Mouse (Mus musculus) CH12.LX (cell line): ENCODE results near the gene Etnk2. TPM values are rescaled to one million over a fixed set of nuclear protein-coding genes. Genes with fewer than 3 reads are reported as not detected.

Source experiments
- DNase-seq: peaks from one replicate; pipeline ENCODE4 v3.0.0-alpha.2; 2013; ENCODE audit errors: extremely low read depth
- H3K27ac ChIP-seq: 2 replicates; pipeline ENCODE4 v1.5.1; 2012; ENCODE audit warnings: low read depth, mild to moderate bottlenecking, control low read depth, moderate library complexity; ENCODE audit not compliant: insufficient read depth
- H3K27me3 ChIP-seq: replicated peaks from 2 replicates; pipeline ENCODE3; 2012; ENCODE audit warnings: inconsistent platforms
- H3K36me3 ChIP-seq, 2 experiments: replicated peaks in 1 of 2; 2 replicates each; pipeline versions ENCODE3 to v1.6.1; 2012; ENCODE audit warnings: inconsistent platforms in 1 of 2, low read length in 1 of 2, mild to moderate bottlenecking in 1 of 2, mixed read lengths in 1 of 2, moderate library complexity in 1 of 2; ENCODE audit not compliant: control insufficient read depth in 1 of 2, insufficient read depth in 1 of 2
- H3K4me1 ChIP-seq, 2 experiments: 2 replicates each; pipeline ENCODE4 v1.6.1; 2012; ENCODE audit warnings: inconsistent platforms in 1 of 2, moderate library complexity in 1 of 2; ENCODE audit not compliant: insufficient read depth in 2 of 2, control insufficient read depth in 1 of 2
- H3K4me2 ChIP-seq: 2 replicates; pipeline ENCODE4 v1.6.1; 2012; ENCODE audit warnings: low read depth, mild to moderate bottlenecking, control low read depth; ENCODE audit not compliant: poor library complexity, insufficient read depth, severe bottlenecking
- H3K4me3 ChIP-seq, 3 experiments: fragments of 150-350 bp in 1 of 3; sonication (generic) in 1 of 3; replicated peaks in 1 of 3; 2 replicates each; pipeline versions ENCODE3 to v1.5.1; 2011 to 2012; ENCODE audit warnings: low read depth in 2 of 3, low read length in 2 of 3, mild to moderate bottlenecking in 2 of 3, moderate library complexity in 2 of 3, control low read depth in 1 of 3, improper control_type of control experiment in 1 of 3, inconsistent platforms in 1 of 3, mixed read lengths in 1 of 3; ENCODE audit not compliant: poor library complexity in 1 of 3
- H3K79me2 ChIP-seq: replicated peaks from 2 replicates; pipeline ENCODE4 v1.6.1; 2012; ENCODE audit warnings: mild to moderate bottlenecking, moderate library complexity; ENCODE audit not compliant: control insufficient read depth, poor library complexity, insufficient read depth, severe bottlenecking; ENCODE audit errors: extremely low read depth
- H3K9ac ChIP-seq: 2 replicates; pipeline ENCODE4 v1.6.1; 2012; ENCODE audit warnings: low read depth, mild to moderate bottlenecking, control low read depth, moderate library complexity; ENCODE audit not compliant: insufficient read depth
- H3K9me3 ChIP-seq: replicated peaks from 2 replicates; pipeline ENCODE3; 2012; ENCODE audit warnings: low read length, inconsistent platforms, mixed read lengths
- BHLHE40 ChIP-seq: IDR thresholded peaks from 2 replicates; pipeline ENCODE4 v1.6.1; 2011; ENCODE audit warnings: mild to moderate bottlenecking, low read depth, low read length, improper control_type of control experiment
- E2F4 ChIP-seq: IDR thresholded peaks from 2 replicates; pipeline ENCODE4 v1.6.1; 2011; ENCODE audit warnings: low read depth, low read length, improper control_type of control experiment; ENCODE audit not compliant: insufficient replicate concordance
- ETS1 ChIP-seq: conservative IDR thresholded peaks from 2 replicates; pipeline ENCODE4 v1.6.1; 2012; ENCODE audit warnings: low read depth, mild to moderate bottlenecking, inconsistent platforms, low read length, improper control_type of control experiment, moderate library complexity
- HCFC1 ChIP-seq: IDR thresholded peaks from 2 replicates; pipeline ENCODE4 v1.6.1; 2012; ENCODE audit warnings: low read depth, mild to moderate bottlenecking, inconsistent platforms, low read length, improper control_type of control experiment
- MAFK ChIP-seq: IDR thresholded peaks from 2 replicates; pipeline ENCODE4 v1.6.1; 2011; ENCODE audit warnings: low read length, improper control_type of control experiment; ENCODE audit not compliant: insufficient replicate concordance
- MAZ ChIP-seq: IDR thresholded peaks from 2 replicates; pipeline ENCODE4 v1.6.1; 2012; ENCODE audit warnings: low read depth, mild to moderate bottlenecking, inconsistent platforms, low read length, improper control_type of control experiment, moderate library complexity
- MEF2A ChIP-seq: IDR thresholded peaks from 2 replicates; pipeline ENCODE4 v1.6.1; 2014; ENCODE audit warnings: low read depth, mild to moderate bottlenecking, inconsistent platforms, low read length, improper control_type of control experiment, borderline replicate concordance
- MXI1 ChIP-seq: IDR thresholded peaks from 2 replicates; pipeline ENCODE4 v1.6.1; 2011; ENCODE audit warnings: mild to moderate bottlenecking, low read depth, low read length, improper control_type of control experiment
- MYC ChIP-seq: IDR thresholded peaks from 2 replicates; pipeline ENCODE4 v1.6.1; 2011; ENCODE audit warnings: low read depth, mild to moderate bottlenecking, improper control_type of control experiment, low read length
- NRF1 ChIP-seq: IDR thresholded peaks from 2 replicates; pipeline ENCODE4 v1.6.1; 2014; ENCODE audit warnings: low read depth, mild to moderate bottlenecking, inconsistent platforms, low read length, improper control_type of control experiment, moderate library complexity
- PAX5 ChIP-seq: IDR thresholded peaks from 2 replicates; pipeline ENCODE4 v1.6.1; 2012; ENCODE audit warnings: low read length, inconsistent platforms, mixed read lengths
- POLR2A ChIP-seq: IDR thresholded peaks from 2 replicates; pipeline ENCODE4 v1.6.1; 2011; ENCODE audit warnings: low read depth, mild to moderate bottlenecking, improper control_type of control experiment, low read length
- POLR2AphosphoS2 ChIP-seq: IDR thresholded peaks from 2 replicates; pipeline ENCODE4 v1.6.1; 2011; ENCODE audit warnings: low read depth, low read length, improper control_type of control experiment
- RAD21 ChIP-seq: IDR thresholded peaks from 2 replicates; pipeline ENCODE4 v1.6.1; 2011; ENCODE audit warnings: low read depth, mild to moderate bottlenecking, low read length, improper control_type of control experiment, moderate library complexity
- SMC3 ChIP-seq: IDR thresholded peaks from 2 replicates; pipeline ENCODE4 v1.6.1; 2011; ENCODE audit warnings: low read depth, low read length, improper control_type of control experiment
- TBP ChIP-seq: conservative IDR thresholded peaks from 2 replicates; pipeline ENCODE4 v1.6.1; 2011; ENCODE audit warnings: low read depth, low read length, improper control_type of control experiment
- TCF12 ChIP-seq: IDR thresholded peaks from 2 replicates; pipeline ENCODE4 v1.6.1; 2014; ENCODE audit warnings: low read depth, mild to moderate bottlenecking, inconsistent platforms, low read length, improper control_type of control experiment
- USF1 ChIP-seq: IDR thresholded peaks from 2 replicates; pipeline ENCODE4 v1.6.1; 2014; ENCODE audit warnings: low read depth, mild to moderate bottlenecking, inconsistent platforms, low read length, improper control_type of control experiment
- ZKSCAN1 ChIP-seq: IDR thresholded peaks from 2 replicates; pipeline ENCODE4 v1.6.1; 2012; ENCODE audit warnings: low read depth, inconsistent platforms, low read length, improper control_type of control experiment, borderline replicate concordance
- ZMIZ1 ChIP-seq: IDR thresholded peaks from 2 replicates; pipeline ENCODE4 v1.6.1; 2012; ENCODE audit warnings: low read depth, mild to moderate bottlenecking, inconsistent platforms, low read length, improper control_type of control experiment
- dilution Hi-C: fragments of 300-500 bp; cut with MboI; formaldehyde crosslinking; loops from 2 replicates; pipeline ENCODE4 v1.14.3; 2020; ENCODE audit warnings: low sequenced_read_pairs; ENCODE audit not compliant: extremely low pct_unique_long_range_greater_than_20kb, extremely low pct_ligation_motif_present
- in situ Hi-C: fragments of 300-500 bp; cut with MboI; formaldehyde crosslinking; loops from 3 replicates; pipeline ENCODE4 v1.14.3; 2019; ENCODE audit warnings: low sequenced_read_pairs, low pct_ligation_motif_present, low pct_unique_long_range_greater_than_20kb, mixed read lengths
- polyA plus RNA-seq: library from polyadenylated mRNA; unstranded; fragments of >175 nt; gene quantifications from 2 replicates; pipeline ENCODE4 v1.2.1, GENCODE M21; 2012; ENCODE audit warnings: low read depth; ENCODE audit not compliant: insufficient read length
- total RNA-seq, 2 experiments: library from RNA; depleted of rRNA; stranded (reverse); fragments of 300-350 nt in 1 of 2; fragments of >200 nt in 1 of 2; gene quantifications; 2 replicates each; pipeline ENCODE4 v1.2.3; 2012 to 2014

Etnk2 gene
- total and polyA plus RNA-seq, 3 experiments: 0.30 TPM; not detected in 2

DNA sequence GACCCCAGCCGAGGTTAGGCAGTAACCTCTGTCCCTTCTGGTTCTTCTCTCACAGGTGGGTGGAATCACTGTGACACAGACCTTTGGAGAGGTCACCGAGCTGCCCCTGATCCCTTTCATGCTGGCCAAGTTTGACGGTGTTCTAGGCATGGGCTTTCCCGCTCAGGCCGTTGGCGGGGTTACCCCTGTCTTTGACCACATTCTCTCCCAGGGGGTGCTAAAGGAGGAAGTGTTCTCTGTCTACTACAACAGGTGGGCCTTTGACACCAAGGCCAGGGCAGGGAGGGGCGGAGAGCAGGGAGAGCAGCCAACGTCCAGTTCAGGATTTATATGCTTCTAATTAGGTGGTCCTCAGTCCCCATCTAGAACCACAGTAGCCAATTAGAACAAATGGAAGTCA lies 7.0 kb upstream of the Etnk2 start (continued):
- TF ChIP-seq TCF12 (peak; percentile 88), MAZ (peak; percentile 77), MXI1 (no peak; the same call in 1 of the 2 replicates), ZMIZ1 (no peak), RAD21 (no peak), E2F4 (peak; percentile 74; the same call in 1 of the 2 replicates), MYC (no peak), HCFC1 (no peak), POLR2A (no peak), POLR2AphosphoS2 (no peak), TBP (no peak), USF1 (no peak), MEF2A (peak; percentile 45; the same call in 1 of the 2 replicates), NRF1 (no peak), PAX5 (no peak), BHLHE40 (peak; percentile 20; the same call in 1 of the 2 replicates), ETS1 (peak; percentile 48), MAFK (0 out of 2 replicates have a peak, but pooled peaks have one; percentile 31)

DNA sequence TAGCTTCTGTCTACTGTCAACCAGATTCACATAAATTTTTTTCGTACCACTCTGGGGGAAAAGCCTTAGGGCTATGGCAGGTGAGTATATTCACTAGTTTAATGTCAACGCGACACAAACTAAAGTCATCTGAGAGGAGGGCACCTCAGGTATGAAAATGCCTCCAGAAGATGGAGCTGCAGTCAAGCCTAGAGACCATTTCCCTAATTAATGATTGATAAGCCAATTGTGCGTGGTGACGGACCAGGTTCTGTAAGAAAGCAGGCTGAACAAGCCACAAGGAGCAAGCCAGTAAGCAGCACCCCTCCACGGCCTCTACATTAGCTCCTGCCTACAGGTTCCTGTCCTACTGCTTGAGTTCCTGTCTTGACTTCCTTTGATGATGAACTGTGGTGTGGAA lies 2.4 kb upstream of the Etnk2 start:
- H3K27me3 ChIP-seq: peaks cover 88% of the 10 kb centered on the region
- TF ChIP-seq ZKSCAN1: no peak
- no peak for TF ChIP-seq SMC3
- no peak for TF ChIP-seq TCF12
- peaks cover 7% of the 10 kb centered on the region for H3K9me3 ChIP-seq
- H3K4me3 ChIP-seq: no peak overlapping the region
- no peaks in the 10 kb centered on the region for H3K36me3 ChIP-seq
- H3K4me1 ChIP-seq: peaks cover 18 to 29% of the 10 kb centered on the region in 2 experiments
- H3K4me2 ChIP-seq: no peak overlapping the region
- dilution Hi-C loops (no loop called here), in situ Hi-C loops (loop anchor here (25.0 kb wide), 1 partner anchor 324 kb away; the partner anchor contains the start of genes Mdm4 and Pik3c2b)
- H3K27ac ChIP-seq: no peak overlapping the region
- no peak overlapping the region for H3K9ac ChIP-seq
- DNase-seq: no peak
- H3K79me2 ChIP-seq: no peaks in the 10 kb centered on the region
